Mouse (Mus musculus) urinary bladder, postnatal 36 days (tissue): ENCODE measurements at regions not wholly inside any gene's neighbourhood (a gene's known extent, or its start where the extent isn't known, plus 50 kb on each side); places are given as distances from the start of the nearest gene placed in this dataset.
"Not testable (repeated sequence)": the region's sequence is repeated elsewhere in the genome, so short reads cannot be mapped to it uniquely, and the experiment has no call there.

Experiments
- DNase-seq, 2 experiments: peaks; one replicate each; pipeline ENCODE4 v3.0.0; 2022; ENCODE audit warnings: low spot score in 2 of 2, mixed read lengths in 1 of 2

DNA sequence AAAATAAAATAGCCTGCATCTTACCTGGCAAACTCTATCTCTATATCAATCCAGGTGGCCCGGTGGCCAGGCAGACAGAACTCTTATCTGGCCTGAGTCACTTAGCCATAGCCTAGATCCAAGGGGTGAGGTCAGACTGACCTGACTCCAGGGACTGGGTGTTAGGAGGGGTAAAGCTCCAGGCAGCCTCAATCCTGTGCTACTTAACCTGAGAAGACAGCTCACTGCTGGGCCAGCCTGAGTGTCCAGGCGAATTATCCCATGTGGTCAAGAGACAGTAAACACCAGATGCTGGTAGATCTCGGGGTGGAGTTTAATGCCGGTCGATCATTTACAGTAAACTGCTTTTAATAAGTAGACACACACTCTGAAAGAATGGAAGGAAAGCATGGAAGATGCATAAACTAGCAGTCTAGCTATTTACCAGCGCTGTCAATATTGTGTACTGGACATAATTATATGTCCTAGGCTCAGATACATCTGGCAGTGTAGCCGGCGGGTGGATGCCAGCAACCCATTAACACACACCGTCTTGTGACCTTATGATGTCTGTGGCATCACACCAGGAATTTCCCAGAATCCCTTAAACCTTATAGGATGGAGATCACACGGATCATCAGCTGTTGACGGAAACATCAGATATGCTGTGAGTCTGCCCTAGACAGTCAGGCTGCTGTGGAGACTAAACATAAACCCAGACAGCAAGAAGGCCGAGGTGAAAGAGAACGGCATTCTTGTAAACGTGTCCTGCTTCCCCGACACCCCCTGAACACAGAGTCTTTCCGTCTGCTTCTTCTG lies 153.9 kb upstream of the Ubl3 start:
- DNase-seq = no peak

GRCm38 (mm10) chr5:148704769-148705168 lies 152.2 kb upstream of the Ubl3 start:
- peak in 1 of 2 experiments; percentile 21 for DNase-seq

- DNase-seq = no peak
Measured at GRCm38 (mm10) chr5:148701859-148702258, 149.3 kb upstream of the Ubl3 start.

DNA sequence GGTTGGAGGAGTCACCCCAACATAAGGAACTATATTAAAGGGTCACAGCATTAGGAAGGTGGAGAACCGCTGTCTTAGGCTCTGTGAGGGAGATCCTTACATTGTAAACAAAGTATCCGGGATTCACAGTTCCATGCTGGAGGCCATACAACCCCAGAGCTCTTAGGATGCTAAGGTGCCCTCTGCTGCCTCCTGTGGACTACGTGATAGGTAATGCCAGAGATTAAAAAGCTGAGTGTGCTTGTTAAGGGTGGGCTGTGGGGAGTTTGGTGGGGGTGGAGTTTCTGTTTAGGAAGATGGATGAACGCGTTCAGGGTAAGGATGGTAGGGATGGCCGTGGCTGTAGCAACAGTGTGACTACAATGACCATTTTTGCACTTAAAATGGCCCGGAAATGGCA lies 148.4 kb upstream of the Ubl3 start:
- DNase-seq = no peak

DNA sequence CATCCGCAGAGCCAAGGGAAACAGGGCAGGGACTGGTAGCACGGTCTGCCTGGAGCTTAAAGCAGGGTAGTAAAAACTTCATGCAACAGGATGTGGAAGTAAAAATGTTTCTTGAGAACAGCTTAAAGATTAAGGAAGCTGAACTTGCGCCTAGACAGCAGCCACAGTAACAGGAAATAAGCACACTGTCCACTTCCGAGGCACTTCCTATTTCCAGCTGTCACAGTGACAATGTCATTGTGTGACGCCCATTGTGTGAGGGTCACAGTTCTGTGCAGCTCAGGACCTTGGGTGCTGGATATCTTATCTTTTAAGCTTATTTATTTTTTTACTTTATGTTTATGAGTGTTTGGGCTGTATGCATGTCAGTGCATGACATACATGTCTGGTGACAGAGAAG lies 147.7 kb upstream of the Ubl3 start:
- DNase-seq = no peak

GRCm38 (mm10) chr5:148697631-148698368 lies 145.2 kb upstream of the Ubl3 start:
- DNase-seq = peak in 1 of 2 experiments; percentile 25

- DNase-seq = no peak
Measured at GRCm38 (mm10) chr5:148694352-148694751, 141.8 kb upstream of the Ubl3 start.

DNA sequence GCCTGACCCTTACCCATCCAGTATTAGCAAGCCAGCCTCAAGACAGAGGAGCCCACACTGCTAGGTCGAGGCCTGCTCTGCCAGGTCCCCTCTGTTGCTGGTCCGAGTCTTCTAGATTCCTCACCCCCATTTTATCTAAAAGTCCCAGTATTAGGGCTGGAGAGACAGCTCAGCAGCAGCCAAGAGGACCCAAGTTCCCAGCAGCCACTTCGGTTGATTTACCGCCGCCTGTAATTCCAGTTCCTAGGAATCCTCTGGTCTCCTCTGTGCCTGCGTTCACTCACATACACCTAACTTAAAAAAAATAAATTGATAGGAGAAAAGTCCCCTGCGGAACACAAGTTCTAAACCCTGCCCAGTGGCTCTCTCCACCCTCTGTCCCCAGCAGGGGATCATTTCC lies 138.9 kb upstream of the Ubl3 start:
- no peak for DNase-seq

DNA sequence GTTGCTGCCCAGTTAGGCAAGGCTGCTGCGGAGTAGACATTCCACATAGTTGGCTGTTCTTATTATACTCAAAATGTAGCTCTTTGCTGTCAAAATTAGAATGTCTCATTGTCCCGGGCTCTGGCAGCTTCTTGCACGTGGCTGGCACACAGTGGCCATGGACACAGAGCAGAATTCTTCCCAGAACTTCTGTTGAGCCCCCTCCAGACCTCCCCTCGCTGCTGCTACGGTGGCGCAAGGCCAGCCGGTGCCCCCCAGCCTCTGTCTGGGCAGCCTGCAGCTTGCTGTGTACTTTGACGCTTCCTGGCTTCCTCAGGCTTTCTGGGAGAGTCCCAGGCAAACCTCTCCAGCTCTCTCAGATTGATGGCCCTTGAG lies 138.2 kb upstream of the Ubl3 start:
- no peak for DNase-seq

DNA sequence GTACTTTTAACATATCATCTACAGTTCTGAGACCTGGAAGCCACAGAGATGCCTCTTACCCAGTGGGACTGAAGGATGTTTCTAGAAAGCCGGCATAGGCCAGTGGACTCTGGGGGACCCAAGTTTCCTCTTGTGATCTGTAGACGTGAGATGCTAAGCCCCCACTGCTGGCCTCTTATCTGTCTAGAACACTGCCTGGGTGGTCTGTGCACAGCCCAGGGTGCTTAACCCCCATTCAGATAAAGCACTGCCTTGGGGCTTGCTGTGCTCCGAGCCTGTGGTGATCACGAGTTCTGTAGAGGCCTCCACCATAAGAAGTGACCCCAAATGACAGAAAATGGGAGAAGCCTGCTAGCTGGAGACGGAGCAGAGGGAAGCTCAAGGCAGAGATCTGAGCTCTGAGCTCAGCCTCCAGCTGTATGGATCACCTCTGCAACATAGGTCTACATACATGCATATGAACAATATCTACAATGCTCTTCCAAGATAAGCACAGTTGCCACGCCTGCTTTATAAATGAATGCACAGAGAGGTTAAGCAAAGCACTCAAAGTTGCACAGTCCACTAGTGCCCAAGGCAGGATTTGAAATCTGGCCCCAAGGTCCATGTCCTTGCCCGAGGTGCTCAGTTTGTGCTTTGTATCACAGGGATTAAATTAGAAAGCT lies 137.7 kb upstream of the Ubl3 start:
- DNase-seq = no peak

DNA sequence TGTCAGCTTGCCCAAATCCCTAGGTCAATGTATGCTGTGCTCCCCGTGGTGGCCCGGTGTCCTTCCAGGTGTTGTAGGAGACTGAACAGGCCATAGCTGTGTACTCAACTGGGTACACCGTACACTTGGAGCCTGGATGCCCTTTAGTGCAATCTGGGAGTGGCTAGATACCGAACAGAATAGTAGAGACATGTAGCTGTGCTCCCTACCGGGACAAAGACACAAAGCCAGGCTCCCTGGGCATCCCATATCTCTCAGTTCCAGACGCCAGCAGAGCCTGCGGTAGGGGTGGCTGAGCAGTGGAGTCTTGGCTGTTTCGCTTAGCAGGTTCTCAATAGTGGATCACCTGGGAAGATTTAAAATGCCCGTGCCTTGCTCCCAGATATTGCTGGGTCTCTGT lies 136.7 kb upstream of the Ubl3 start:
- DNase-seq = no peak

DNA sequence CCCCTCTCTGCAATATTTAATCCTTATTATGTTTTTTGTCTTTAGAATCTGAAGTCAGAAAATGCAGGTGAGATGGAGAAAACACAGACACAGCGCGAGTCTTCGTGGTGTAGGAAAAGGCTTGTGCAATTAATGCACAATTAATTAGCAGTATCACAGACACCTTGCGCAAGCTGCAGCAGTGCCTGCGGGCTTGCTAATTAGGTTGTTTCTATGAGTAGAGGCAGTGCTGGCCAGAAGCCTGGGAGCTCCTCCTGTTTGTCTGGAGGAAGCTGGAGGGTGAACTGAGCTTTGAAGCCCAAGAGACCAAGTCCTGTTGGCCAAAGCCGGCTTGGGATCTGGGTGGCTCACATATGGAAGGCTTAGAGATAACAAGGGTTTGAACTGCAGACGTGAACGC lies 135.9 kb upstream of the Ubl3 start:
- no peak for DNase-seq

GRCm38 (mm10) chr5:148687827-148688226 lies 135.2 kb upstream of the Ubl3 start:
- DNase-seq = no peak

- peak in 1 of 2 experiments; percentile 10 for DNase-seq
Measured at GRCm38 (mm10) chr5:148684216-148684615, 131.6 kb upstream of the Ubl3 start.

GRCm38 (mm10) chr5:148682553-148682952 lies 130.0 kb upstream of the Ubl3 start:
- DNase-seq = no peak

GRCm38 (mm10) chr5:148680341-148680740 lies 127.8 kb upstream of the Ubl3 start:
- DNase-seq = no peak

DNA sequence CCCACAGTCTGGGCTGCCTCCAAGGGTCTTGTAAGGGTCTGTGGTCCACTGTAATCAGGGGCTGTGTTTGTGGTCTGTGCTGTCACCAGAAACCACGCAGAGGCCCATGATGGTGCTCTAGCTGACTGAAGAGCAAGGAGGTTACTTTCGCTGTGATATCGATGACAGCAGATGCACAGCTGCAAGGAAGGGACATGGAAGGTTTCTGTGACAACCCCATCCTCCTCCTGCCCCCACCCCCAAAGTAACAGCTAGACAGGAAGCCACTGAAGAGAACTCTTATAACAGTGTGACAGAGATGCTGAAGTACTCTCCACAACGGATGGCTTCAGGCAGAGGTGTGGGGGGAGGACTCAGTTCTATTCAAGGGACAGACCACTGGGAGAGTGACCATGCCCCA lies 127.0 kb upstream of the Ubl3 start:
- no peak for DNase-seq

DNA sequence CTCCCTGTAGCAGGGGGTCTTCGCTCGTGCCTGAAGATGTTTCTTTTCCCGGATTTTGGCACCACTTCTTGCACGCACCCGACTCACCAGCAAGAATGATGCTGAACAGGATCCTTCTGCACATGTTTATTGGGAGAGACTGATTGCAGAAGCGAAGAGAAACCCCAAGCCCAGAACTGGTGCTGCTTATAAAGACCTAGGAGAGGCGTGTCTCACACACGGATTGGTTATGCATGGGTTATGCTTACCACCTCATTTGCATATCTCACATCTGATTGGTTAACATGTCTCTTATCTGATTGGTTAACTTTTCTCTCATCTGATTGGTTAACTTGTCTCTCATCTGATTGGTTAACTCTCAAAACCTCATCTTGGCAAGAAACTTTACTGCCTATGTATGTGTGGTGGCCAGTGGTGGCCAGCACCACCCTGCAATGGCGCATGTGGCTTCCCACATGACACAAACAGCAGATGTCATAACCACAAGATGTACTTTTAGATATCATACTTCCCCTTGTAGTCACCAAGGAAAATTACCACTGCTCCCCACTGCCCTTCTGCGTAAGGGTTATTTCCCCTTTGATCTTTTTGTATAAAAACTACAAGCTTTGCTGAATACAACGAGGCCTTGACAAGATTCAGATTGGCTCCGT lies 125.8 kb upstream of the Ubl3 start:
- DNase-seq = not testable (repeated sequence)

DNA sequence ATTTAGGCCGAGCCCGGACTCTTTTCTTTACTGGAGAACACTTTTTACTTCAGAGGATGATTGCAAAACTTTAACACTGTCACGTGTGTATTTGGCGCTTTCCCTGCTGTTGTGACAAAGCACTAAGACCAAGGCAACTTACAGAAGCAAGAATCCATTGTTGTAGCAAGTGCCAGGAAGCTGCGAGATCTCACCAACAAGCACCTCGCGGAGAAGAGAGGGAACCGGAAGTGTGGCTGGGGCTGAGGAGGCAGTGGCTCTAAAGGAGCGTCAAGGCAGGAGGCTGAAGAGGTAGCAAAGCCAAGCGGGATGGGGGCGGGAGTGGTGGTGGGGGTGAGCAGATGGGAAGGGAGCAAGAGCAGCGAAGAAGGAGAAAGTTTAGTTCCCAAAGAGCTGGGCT lies 121.7 kb upstream of the Ubl3 start:
- no peak for DNase-seq

GRCm38 (mm10) chr5:148662281-148662741 lies 109.7 kb upstream of the Ubl3 start:
- peak in 1 of 2 experiments; percentile 13 for DNase-seq

DNA sequence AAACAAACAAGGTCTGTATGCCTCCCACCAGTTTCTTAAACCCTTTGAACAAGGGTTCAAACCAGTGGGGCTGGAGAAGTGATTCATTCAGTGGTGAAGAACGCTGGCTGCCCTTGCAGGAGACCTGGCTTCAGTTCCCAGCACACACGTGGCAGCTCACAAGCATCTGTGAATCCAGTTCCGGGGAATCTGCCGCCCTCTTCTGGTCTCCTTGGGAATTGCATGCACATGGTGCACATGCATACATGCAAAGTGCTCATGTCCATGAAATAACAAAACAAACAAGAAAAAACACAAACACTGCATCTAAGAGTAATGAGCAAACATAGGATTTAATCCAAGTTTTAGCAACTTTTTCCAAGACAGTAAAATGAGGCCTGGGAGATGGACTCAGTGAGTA lies 108.5 kb upstream of the Ubl3 start:
- DNase-seq = no peak
